Mouse (Mus musculus) frontal cortex, postnatal 25 days (tissue): ENCODE data around the gene Nop10.
"Not testable (repeated sequence)": the region's sequence is repeated elsewhere in the genome, so short reads cannot be mapped to it uniquely, and the experiment has no call there.

ENCODE experiments used
- DNase-seq, 2 experiments: peaks; one replicate each; pipeline ENCODE4 v3.0.0; 2022; ENCODE audit warnings: low spot score in 2 of 2

Gene Nop10

GRCm38 (mm10) chr2:112265448-112266241 lies 3.9 kb downstream of the Nop10 start, which contains the start of gene Slc12a6:
TSS of gene Slc12a6 (plus strand) at chr2:112265825.
- peak; percentile 81 to 87 for DNase-seq

- DNase-seq, result peak in 1 of 2 experiments; percentile 35
Observed at GRCm38 (mm10) chr2:112266242-112266592, 4.5 kb downstream of the Nop10 start, which contains the start of gene Gm21985. TSS of gene Gm21985 (plus strand) at chr2:112266314.

DNA sequence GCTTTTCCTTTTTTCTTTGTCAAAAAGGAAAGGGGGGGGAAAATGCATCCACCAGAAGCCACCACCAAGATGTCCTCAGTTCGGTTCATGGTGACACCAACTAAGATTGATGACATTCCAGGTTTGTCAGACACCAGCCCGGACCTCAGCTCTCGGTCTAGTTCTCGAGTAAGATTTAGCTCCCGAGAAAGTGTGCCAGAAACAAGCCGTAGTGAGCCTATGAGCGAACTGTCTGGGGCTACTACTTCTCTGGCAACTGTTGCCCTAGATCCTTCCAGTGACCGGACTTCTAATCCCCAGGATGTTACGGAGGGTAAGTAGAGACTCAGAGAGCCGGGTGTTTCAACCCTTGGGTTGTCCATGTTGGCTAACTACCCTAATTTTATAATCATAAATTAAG lies 5.1 kb downstream of the Nop10 start:
- no peak for DNase-seq

- DNase-seq, result no peak
Observed at GRCm38 (mm10) chr2:112267547-112268269, 6.0 kb downstream of the Nop10 start.

DNA sequence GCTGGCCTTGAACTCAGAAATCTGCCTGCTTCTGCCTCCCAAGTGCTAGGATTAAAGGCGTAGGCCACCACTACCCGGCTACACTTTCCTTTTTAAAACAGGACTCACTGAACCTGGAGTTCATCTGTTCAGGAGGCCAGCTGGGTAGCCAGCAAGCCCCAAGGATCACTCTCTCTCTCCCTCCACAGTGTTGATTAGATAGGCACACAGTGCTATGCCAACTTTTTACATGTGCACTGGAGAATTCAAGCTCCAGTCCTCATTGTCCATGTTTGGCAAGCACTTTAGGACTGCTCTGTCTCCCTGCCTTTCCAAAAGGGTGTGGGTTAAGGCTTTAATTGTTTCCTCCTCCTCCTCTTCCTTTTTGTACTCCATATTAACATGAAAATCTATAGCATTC lies 8.3 kb downstream of the Nop10 start:
- DNase-seq, result no peak

GRCm38 (mm10) chr2:112272909-112273308 lies 11.2 kb downstream of the Nop10 start:
- no peak for DNase-seq

- no peak for DNase-seq
Observed at GRCm38 (mm10) chr2:112273474-112273873, 11.7 kb downstream of the Nop10 start.

GRCm38 (mm10) chr2:112276870-112277269 lies 15.1 kb downstream of the Nop10 start:
- DNase-seq, result no peak

DNA sequence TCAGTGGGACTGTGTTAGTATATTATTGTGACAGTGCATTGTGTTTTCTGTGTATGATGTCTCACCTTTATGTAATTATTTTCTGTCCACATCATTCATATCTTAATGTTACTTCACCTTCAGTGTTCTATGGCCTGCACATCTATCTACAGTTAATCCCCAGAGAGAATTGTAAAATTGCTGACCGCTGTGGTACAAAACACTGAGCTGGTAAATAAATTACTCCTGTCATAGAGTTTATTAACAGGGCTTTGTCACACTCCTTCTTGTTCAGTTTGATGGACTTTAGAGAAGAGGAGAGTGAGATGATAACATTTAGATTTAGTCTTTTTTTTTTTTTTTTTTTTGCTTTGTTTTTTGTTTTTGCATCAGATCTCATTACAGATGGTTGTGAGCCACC lies 21.1 kb downstream of the Nop10 start:
- no peak for DNase-seq

- DNase-seq, result no peak
Observed at GRCm38 (mm10) chr2:112284363-112285030, 22.8 kb downstream of the Nop10 start.

DNA sequence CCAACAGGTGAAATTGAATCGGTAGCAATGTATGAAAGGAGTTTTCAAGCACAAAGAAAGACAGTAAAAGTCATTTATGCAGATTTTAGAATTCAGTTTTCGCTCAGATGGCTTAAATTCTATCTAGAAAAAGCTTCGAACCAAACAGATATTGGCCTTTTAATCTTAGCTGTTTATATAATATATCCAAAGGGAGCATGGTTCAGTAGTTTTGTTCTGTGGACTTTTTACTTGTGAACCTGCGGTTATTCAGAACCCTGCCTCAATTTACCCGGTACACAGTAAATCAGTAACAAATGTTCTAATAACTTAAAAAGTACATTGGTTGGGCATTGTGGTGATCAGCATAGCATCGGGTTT lies 23.3 kb downstream of the Nop10 start:
- DNase-seq, result no peak

GRCm38 (mm10) chr2:112286062-112286461 lies 24.3 kb downstream of the Nop10 start:
- not testable (repeated sequence) for DNase-seq

- no peak for DNase-seq
Observed at GRCm38 (mm10) chr2:112287059-112287458, 25.3 kb downstream of the Nop10 start.

GRCm38 (mm10) chr2:112289507-112289906 lies 27.8 kb downstream of the Nop10 start:
- DNase-seq, result no peak

DNA sequence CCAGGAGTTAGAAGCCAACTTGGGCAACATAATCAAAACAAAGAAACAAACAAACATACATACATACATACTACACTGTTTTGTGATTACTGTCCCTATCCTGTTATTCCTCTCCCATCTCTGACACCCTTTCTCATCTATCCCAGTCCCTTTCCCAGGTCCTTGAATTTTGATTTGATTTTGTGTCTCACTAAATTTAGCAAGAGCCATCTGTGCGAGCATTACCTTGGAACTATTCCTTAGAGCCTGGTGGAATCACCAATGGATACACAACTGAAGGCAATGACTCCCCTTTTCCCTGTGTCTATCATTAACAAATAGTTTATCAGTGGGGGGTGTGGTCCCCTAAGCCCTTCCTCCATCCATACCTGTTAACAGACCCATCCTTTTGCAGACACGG lies 31.1 kb downstream of the Nop10 start:
- DNase-seq, result no peak

- DNase-seq, result no peak
Observed at GRCm38 (mm10) chr2:112296211-112296610, 34.5 kb downstream of the Nop10 start.

GRCm38 (mm10) chr2:112298221-112298620 lies 36.5 kb downstream of the Nop10 start:
- DNase-seq, result no peak

DNA sequence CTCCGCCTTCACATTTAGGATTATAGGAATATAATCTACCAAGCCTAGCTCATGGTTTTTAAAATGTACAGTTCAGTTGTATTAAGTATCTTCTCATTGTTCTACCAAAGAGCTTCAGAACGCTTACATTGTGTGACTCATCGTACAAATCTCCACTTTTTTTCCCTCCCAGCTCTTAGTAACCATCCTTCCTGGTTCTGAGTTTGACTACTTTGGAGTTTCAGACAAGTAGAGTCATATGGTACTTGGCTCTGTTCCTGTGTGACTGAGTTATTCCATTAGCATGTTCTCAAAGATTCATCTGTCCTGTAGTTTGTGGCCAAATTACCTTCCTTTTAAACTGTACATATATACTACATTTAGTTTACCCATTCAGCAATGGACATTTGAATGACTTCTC lies 46.9 kb downstream of the Nop10 start:
- DNase-seq, result no peak

DNA sequence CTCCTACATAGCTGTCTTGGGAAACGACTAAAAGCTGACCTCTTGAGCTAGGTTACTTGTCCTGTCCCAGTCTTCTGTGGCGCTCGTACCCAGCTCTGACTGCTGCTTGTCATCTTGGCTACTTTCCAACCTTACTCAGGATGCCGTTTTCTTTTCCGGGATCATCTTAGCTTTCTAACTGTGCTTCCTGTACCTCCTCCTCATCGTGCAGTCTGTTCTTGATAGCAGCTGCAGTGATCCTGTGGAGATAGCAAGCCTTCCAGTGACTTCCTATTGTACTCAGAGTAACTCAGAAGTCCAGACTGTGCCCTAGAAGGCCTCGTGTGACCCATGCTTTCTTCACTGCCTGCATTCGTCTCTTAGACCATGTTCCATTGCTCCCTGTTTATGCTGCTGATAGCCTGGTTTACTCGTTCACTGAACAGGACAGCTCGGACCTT lies 47.5 kb downstream of the Nop10 start:
- no peak for DNase-seq
